Mouse (Mus musculus) gastrocnemius, postnatal 14 days (tissue): ENCODE results near the gene Gpr137b. TPM values are rescaled to one million over a fixed set of nuclear protein-coding genes. Genes with fewer than 3 reads are reported as not detected.
"Not testable (repeated sequence)": the region's sequence is repeated elsewhere in the genome, so short reads cannot be mapped to it uniquely, and the experiment has no call there.

ENCODE experiments used
- DNase-seq: peaks from one replicate; pipeline ENCODE4 v3.0.0; 2021; ENCODE audit warnings: mixed read lengths
- intact Hi-C: fragments of 180-260 bp; cut with DNase I; formaldehyde crosslinking; loops from one replicate; pipeline ENCODE4 v1.15.1; 2025; ENCODE audit warnings: low total_unique reads
- total RNA-seq, 2 experiments: library from RNA; stranded (reverse); gene quantifications; 2 replicates each; pipeline ENCODE4 v1.2.3; 2021

Gene Gpr137b
- total RNA-seq, 2 experiments from 2014 or later = 4.2 to 7.8 TPM

GRCm38 (mm10) chr13:13377180-13377579 is 16.6 kb downstream of the Gpr137b start:
- no peak for DNase-seq
- intact Hi-C loops = no loop called here

GRCm38 (mm10) chr13:13373965-13374364 is 19.8 kb downstream of the Gpr137b start:
- intact Hi-C loops, DNase-seq: not testable (repeated sequence)

GRCm38 (mm10) chr13:13371436-13371835 is 22.4 kb downstream of the Gpr137b start:
- intact Hi-C loops, DNase-seq: not testable (repeated sequence)

GRCm38 (mm10) chr13:13366371-13366770 is 27.4 kb downstream of the Gpr137b start:
- intact Hi-C loops = not testable (repeated sequence)

GRCm38 (mm10) chr13:13363536-13363935 is 30.3 kb downstream of the Gpr137b start:
- intact Hi-C loops, DNase-seq: not testable (repeated sequence)

More at GRCm38 (mm10) chr13:13366371-13366770, 27.4 kb downstream of the Gpr137b start:
- not testable (repeated sequence) for DNase-seq

GRCm38 (mm10) chr13:13362261-13362660 is 31.6 kb downstream of the Gpr137b start:
- DNase-seq, intact Hi-C loops: not testable (repeated sequence)

- DNase-seq, intact Hi-C loops: not testable (repeated sequence)
Observed at GRCm38 (mm10) chr13:13360045-13360444, 33.8 kb downstream of the Gpr137b start.

GRCm38 (mm10) chr13:13358602-13359001 is 35.2 kb downstream of the Gpr137b start:
- intact Hi-C loops, DNase-seq: not testable (repeated sequence)

- intact Hi-C loops, DNase-seq: not testable (repeated sequence)
Observed at GRCm38 (mm10) chr13:13358097-13358496, 35.7 kb downstream of the Gpr137b start.

- intact Hi-C loops, DNase-seq: not testable (repeated sequence)
Observed at GRCm38 (mm10) chr13:13352113-13352512, 41.7 kb downstream of the Gpr137b start.

GRCm38 (mm10) chr13:13350681-13351080 is 43.1 kb downstream of the Gpr137b start:
- DNase-seq, intact Hi-C loops: not testable (repeated sequence)

- intact Hi-C loops = no loop called here
- DNase-seq = peak; percentile 71
Observed at GRCm38 (mm10) chr13:13349288-13349687, 44.5 kb downstream of the Gpr137b start.

- DNase-seq, intact Hi-C loops: not testable (repeated sequence)
Observed at GRCm38 (mm10) chr13:13347634-13348412, 46.0 kb downstream of the Gpr137b start.

- DNase-seq = not testable (repeated sequence)
Observed at GRCm38 (mm10) chr13:13337361-13337760, 56.5 kb downstream of the Gpr137b start.

GRCm38 (mm10) chr13:13328876-13329275 is 64.9 kb downstream of the Gpr137b start:
- peak; percentile 22 for DNase-seq
- intact Hi-C loops = no loop called here

More at GRCm38 (mm10) chr13:13337361-13337760, 56.5 kb downstream of the Gpr137b start:
- intact Hi-C loops = not testable (repeated sequence)

Other genes starting within 250 kb of the Gpr137b start
- not detected for gene Prl2c5, start 211.3 kb downstream of the Gpr137b start, total RNA-seq
- gene Nid1, start 43.5 kb upstream of the Gpr137b start, total RNA-seq = 100 to 1,000 TPM; 169 to 193 TPM
- 1 to 10 TPM; 4.4 to 7.5 TPM for gene Lyst, start 196.4 kb upstream of the Gpr137b start, total RNA-seq